Mouse (Mus musculus) CD8-positive naive resting alpha-beta T cell, adult 57 days (primary cell): ENCODE data around the gene Mgme1. TPM values are rescaled to one million over a fixed set of nuclear protein-coding genes. Genes with fewer than 3 reads are reported as not detected.

Source experiments
- total RNA-seq: library from RNA; stranded (reverse); gene quantifications from one replicate; pipeline ENCODE4 v1.2.4, GENCODE M21; 2023

Gene Mgme1
- total RNA-seq, result 6.1 TPM

GRCm38 (mm10) chr2:144270507-144271420 is at the start of gene Mgme1, which contains the start of gene Snx5:
Mgme1 (plus strand) TSS chr2:144270663.
Snx5 (minus strand) TSS chr2:144270906.

Other genes with a start within 250 kb of the Mgme1 start
- not detected for gene Banf2, start 237.6 kb upstream of the Mgme1 start, total RNA-seq
- 411 TPM for gene Snx5, start 243 bp downstream of the Mgme1 start, total RNA-seq
- gene Ovol2, start 61.5 kb downstream of the Mgme1 start, total RNA-seq, result not detected
- 31.8 TPM for gene Kat14, start 98.3 kb downstream of the Mgme1 start, total RNA-seq
- not detected for gene Pet117, start 98.3 kb downstream of the Mgme1 start, total RNA-seq